Mouse (Mus musculus) thymus, adult 18-20 months (tissue): ENCODE results near the gene Nf1.
A peak's percentile ranks its signal among the peaks of the same experiment; 100 is the strongest.

Experiments
- DNase-seq, 2 experiments: peaks; one replicate each; pipeline ENCODE4 v3.0.0; 2022; ENCODE audit warnings: mixed read lengths in 2 of 2

Nf1 gene

DNA sequence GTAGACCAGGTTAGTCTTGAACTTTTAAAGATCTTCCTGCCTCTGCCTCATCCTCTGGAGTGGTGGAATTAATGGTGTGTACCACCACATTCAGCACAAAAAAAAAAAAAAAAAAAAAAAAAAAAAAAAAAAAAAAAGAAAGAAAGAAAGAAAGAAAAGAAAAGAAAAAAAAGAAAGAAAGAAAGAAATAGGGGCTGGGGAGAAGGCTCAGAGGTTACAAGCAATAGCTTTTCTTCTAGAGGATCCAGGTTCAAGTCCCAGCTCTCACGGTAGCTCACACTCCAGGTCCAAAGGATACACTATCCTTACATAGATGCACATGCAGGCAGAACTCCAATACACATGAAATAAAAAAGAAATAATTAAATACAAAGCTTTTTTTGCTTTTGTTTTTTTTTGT, 9.9 kb upstream of the Nf1 start:
- DNase-seq: no peak

DNA sequence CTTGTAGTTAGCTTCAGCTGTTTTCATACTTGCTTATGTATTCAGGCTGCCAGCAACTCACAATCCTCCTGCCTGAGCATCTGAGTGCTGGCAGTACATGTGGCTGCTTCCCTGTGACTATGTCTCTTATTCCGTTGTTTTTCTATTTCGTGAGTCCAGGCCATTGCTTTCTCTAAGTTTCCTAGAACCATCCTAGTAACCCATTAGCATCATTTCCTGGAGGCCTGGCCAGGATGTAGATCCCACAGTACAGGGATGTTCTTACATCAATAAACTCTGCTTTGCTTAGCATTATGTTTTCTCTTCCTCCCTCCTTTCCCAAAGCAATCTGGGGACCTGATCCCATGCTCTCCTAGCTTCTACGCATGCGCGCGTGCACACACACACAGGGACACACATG, 4.4 kb upstream of the Nf1 start:
- DNase-seq: no peak

GRCm38 (mm10) chr11:79336722-79337267, 2.7 kb upstream of the Nf1 start:
- DNase-seq: no peak

DNA sequence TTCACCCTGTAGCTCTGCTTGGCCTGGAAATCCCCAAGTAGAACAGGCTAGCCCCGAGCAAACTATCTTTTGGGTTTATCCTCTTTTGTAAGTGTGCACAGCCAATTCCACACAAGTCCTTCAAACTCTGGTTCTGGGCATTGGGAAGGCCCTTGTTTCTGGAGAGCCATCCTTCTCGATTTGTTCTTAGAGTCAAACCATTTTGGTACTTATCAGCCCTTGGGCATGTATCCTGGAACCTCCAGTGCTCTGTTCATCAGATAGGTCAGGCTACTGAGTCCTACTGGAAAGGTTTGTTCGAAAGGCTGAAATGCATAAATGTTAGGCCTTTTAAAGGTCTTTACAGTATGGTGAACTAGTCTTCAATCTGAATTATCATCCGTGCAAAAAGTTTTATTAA, 872 bp upstream of the Nf1 start:
- no peak for DNase-seq

DNA sequence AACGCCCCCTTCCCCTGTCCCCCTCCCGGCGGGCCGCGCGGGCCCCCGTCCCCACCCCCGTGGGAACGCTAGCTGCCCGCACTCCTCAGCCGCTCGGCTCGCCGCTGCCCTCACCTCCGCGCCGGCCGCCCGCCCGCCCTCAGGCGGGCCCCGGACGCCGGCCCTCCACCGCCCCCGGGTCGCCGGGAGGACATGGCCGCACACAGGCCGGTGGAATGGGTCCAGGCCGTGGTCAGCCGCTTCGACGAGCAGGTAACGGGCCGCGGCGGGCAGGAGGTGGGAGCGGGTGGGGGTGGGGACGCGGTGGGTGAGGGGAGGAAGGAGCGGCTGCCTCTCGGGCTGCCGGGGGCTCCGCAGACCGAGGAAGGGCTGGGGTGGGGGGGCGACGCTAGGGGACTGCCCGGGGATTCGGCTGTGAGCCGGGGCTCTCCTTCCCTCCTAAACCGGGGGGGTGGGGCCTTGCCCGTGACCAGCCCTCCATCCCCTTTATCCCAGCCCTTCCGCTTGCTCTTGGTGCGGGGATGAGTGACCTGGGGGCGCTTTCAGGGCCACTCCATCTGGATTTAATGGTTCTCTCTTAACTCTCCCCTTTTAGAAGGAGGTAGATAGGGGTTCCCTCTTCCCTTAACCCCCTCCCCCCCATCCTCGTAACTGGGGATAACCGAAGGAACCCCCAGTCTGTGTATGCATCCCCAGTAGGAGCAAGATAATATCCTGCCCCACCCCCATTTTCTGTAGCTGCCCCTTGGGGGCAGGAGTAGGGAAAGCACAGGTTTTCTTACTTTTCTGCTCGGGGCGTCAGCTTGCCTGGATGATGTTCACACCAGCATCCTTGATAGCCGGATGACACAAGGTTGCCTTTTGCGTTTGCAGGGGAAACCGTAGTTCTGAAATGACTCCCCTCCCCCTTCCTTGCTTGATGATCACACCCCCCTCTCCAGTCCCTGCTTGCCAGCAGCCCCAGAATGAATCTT, 602 bp downstream of the Nf1 start:
- peak; percentile 5 to 28 for DNase-seq

DNA sequence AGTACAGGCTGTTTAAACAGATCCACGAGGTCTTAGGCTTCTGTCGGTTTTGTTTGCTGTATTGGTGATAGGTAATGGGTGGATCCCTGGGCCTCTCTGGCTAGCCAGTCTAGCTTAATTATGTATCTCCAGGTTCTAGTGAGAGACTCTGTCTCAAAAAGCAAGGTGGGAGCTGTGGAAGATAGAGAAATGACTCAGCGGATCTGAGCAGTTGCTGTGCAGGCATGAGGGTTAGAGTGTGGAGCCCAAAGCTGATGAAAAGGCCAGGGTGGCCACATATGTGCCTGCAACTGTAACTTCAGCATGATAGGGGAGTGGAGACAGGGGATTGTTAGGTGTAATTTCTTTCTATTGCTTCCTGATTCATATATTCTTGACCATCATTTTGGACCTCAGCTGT, 17.5 kb downstream of the Nf1 start:
- DNase-seq: no peak

- no peak for DNase-seq
Observed at GRCm38 (mm10) chr11:79357397-79357796, 17.9 kb downstream of the Nf1 start.

DNA sequence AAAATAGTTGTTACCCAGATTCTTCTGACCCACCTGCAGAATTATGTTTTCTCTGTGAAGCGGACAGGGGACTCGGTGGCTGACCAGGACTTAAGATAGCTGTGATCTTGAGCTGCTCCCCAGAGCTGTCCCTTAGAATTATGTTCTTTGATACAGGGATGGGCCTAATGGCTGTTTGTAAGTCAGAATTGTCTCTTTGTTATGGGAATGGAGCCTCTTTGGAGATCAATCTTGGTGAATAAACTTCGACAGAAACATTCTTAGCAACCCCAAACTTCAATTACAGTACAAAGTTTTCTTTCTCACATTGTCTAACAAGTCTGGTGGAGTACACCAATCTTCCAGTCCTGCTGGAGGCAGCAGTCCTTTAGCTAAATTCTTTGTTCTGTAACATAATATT, 25.5 kb downstream of the Nf1 start:
- no peak for DNase-seq

DNA sequence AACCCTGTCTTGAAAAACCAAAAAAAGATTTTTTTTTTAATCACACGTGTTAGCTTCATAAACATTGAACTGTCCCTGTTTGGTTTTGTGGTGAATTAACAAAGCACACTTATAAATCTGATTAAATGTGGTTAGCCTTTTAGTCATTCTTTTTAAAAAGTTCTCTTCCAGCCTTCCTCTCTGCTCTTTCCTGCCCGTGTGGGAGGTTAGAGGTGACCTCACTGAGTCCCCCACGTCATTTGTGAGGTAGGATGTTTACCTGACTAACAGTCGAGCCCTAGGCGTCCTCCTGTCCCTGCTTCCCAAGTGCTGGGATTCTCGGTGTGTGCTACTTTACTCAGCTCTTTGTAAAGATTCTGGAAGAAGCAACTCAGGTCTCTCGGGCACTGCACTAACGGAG, 26.8 kb downstream of the Nf1 start:
- DNase-seq: no peak

- no peak for DNase-seq
Observed at GRCm38 (mm10) chr11:79373031-79373430, 33.5 kb downstream of the Nf1 start.

GRCm38 (mm10) chr11:79398336-79398735, 58.8 kb downstream of the Nf1 start:
- DNase-seq: peak; percentile 48 to 54

DNA sequence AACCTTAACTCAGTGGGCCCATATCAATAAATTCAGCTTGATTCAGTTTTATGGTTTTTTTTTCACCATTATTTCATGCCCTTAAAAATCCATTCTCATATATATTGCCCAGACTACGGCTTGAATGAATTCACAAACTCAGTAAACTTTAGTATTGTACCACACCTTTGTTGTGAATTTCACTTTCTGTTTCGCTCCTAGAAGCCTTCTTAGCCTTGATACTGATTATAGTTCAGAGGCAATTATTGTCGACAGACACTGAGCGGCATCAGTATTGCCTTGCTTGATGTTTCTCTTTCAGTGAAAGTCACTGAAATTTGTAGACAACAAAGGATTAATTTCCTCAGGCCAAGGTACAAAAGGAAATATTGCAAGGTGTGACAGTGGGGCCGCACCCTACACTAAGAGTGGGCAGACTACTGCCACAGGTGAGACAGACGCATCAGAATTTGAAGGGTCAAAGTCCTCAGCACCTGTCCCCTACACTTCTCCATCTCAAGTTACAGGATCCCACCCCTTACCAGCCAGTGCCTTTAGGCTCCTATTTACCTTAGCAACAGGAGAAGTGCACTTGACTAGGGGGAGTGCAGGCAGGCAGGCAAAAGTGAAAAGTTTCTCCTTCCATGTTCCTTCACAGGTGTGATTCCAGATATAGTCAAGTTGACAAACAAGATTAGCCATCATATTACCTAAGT, 64.3 kb downstream of the Nf1 start:
- no peak for DNase-seq

DNA sequence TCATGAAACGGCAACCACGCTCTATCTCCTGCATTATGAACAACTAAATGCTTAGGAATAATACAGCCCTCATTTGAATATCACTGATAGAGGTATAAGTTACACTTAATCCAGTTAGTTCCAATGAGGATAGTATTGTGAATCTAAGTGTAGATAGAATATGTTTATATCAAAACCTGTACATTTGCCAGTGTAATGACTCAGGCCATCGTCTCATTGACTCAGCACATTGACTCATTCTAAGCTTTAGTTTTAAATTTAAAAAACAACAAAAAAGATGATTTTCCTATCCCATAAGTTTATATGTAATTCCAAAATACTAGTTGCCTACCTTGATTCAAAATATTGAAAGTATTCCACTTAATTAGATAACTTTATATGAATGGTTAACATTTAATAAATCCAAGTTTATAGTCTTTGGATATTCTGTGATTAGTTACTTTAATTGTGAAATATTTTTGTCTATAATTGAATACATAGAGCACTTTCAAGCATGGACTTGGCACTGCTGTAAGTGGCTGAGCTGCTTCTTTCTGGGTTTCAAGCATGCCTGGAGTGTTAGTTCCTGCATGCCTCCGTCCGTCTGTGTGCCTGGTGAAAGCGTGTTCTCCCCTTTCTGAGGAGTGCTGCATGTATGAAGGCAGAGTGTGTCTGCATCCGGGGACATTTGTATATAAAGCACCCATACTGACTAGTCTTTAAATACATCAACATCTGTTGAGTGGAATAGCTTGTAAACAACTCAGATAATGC, 74.4 kb downstream of the Nf1 start:
- no peak for DNase-seq

GRCm38 (mm10) chr11:79422496-79422895, 83.0 kb downstream of the Nf1 start:
- DNase-seq: no peak

DNA sequence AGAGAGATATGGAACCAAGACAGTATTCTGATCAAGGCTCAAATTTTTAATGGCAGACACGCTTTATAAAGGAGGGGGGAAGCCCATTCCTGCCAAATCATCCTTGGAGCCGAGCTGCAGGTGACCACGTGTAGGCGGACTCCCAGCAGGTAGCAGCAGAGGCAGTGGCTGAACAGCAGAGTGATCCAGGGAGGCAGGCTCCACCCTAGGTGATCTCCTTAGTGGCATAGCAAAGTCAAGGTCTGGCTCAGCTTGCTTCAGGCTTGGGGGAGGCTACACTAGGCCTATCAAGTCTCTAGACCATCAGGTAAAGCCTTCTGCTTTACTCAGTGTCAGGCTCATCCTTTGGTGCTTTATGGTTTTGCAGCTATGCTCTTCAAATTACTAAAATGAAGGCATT, 87.1 kb downstream of the Nf1 start:
- no peak for DNase-seq

DNA sequence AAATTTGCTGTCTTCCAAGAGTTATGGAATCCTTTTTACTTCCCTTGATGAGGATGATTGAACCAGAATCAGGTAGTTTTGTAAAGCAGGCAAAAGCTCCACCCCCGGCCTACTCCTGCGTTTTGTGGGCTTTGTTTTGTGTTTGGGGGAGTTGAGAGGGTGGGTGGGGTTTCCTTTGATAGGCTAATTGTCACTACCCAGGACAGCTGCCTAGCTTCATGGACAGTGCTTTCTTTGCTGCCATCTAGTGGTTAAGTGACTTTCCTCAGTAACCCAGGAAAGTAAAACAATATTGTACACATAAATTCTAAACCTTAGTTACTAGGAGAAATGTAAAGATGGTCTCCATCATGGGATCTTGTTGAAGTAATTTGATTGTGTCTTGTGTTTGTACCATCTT, 88.1 kb downstream of the Nf1 start:
- DNase-seq: no peak

DNA sequence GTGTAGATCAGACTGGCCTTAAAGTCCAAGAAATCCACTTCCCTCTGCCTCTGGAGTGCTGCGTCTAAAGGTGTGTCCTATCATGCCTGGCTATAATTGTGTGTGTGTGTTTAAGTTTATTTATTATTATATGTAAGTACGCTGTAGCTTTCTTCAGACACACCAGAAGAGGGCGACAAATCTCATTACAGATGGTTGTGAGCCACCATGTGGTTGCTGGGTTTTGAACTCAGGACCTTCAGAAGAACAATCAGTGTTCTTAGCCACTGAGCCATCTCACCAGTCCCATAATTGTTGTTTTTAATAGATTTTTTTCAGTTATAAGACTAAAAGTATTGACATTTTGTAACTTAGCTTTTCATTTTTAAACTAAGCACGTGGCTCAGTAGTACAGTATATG, 95.8 kb downstream of the Nf1 start:
- DNase-seq: no peak

GRCm38 (mm10) chr11:79448361-79448760, 108.9 kb downstream of the Nf1 start:
- DNase-seq: no peak

GRCm38 (mm10) chr11:79452966-79453365, 113.5 kb downstream of the Nf1 start:
- no peak for DNase-seq

DNA sequence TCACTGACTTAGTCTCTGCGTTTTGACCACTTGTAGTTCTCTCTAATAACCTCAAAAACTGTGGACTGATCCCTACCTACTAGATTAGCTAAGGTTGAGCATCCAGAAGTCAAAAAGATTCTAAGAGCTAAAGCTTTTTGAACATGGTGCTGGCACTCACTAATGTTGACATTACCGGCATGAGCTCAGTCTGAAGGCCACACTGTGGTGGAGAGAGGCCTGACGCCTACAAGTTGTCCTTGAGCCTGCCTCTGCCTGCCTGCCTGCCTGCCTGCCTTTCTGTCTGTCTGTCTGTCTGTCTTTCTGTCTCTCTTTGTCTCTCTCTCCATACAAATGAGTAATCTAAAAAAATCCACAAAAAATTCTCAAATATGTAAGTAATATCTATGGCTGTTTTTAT, 118.4 kb downstream of the Nf1 start:
- no peak for DNase-seq

DNA sequence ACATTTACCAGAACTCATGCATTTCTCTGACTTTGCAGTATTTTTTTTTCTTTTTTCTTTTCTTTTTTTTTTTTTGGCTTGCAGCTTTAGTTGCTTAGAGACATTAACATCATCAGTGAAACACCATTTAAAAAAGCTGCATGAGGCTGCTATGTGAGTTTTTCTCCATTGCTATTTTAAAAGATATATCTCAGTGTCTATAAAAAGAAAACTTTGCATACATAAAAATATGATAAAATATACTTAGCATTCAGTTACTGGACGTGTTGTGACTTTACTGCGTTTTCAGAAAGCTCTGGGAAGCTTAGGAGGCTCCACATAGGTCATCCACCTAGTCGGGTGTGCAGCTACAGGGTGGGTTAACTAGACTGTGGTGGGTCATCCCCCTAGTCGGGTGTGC, 120.4 kb downstream of the Nf1 start:
- no peak for DNase-seq

DNA sequence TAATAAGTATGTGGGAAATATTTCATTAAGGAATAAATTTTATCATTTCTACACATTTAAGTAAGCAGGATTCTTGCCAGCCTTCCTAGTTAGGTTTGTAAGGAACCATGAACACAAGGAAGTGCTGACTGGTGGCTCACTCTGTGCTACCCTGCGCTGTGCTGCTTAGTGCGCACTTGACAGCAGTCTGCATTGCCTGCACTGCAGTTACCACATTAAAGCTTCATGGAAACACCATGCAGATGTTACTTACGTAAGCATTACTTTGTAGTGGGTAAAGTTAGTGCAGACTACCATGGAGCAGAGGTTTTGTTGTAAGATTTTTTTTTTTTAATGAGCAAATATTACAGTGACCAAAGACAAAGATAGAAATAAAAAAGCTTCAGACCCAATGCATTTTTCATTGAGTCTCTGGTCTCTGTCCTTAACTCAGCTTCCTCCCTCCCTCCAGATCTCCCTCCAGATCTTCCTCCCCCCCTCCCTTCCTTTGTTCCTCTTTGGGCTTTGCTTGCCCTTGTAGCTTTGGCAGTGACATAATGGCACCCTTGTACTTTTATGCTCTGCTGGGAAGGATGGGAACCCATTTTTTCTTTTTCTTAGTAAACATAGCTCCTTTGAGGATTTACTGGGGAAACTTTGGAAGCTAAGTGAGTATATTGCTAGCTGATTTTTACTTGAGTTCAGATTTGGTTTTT, 121.4 kb downstream of the Nf1 start:
- peak; percentile 33 to 59 for DNase-seq

DNA sequence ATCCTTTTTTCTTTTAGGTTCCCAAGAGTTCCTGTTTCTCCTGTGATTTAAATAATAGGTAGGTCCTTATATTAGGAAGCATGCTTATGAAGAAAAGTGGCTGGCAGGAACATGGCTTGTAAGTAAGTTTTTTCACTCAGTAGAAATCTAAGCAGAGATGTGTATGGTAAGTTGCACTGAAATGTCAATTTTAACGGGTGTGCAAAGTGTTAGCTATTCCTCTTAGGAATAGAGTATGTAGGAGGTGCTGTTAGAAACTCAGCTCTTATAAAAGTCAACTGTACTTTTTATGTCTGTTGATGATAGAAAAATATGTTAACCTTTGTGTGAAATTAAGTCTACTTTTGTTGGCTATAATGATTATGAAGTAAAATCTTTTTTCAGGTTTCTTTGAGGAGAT, 128.6 kb downstream of the Nf1 start:
- no peak for DNase-seq
